Mouse (Mus musculus) thymus, adult 2 months (tissue): ENCODE data around the gene Prex1.

ENCODE experiments used
- CTCF ChIP-seq: fragments of 200-500 bp; IDR thresholded peaks from 2 replicates; pipeline ENCODE4 v1.5.1; 2012; ENCODE audit warnings: mild to moderate bottlenecking, control low read depth, low read length, moderate library complexity, borderline replicate concordance; ENCODE audit not compliant: control insufficient read depth, poor library complexity, insufficient read depth; ENCODE audit errors: extremely low read depth
- POLR2A ChIP-seq: fragments of 200-500 bp; IDR thresholded peaks from 2 replicates; pipeline ENCODE4 v1.6.1; 2012; ENCODE audit warnings: mild to moderate bottlenecking, low read length, control low read depth, moderate library complexity; ENCODE audit not compliant: control insufficient read depth, poor library complexity, insufficient read depth; ENCODE audit errors: extremely low read depth

GRCm38 (mm10) chr2:166565503-166565902 is 148.1 kb downstream of the Prex1 start:
- TF ChIP-seq POLR2A (no peak), CTCF (no peak)
